Comparison of ENCODE assay signal across 32 mouse cellular contexts in genomic region chr11:5766019-5766418, GRCm38 (mm10). TPM values are rescaled to one million over a fixed set of nuclear protein-coding genes. Genes with fewer than 3 reads are reported as not detected.
"Had no signal": no experiment of that assay in that cellular context is flagged by ENCODE, and none has a peak within 500 bp of the region (broad histone marks: within the 10 kb centered on the region; RNA-seq: fewer than 3 reads in every experiment).

No protein-coding gene starts in this region.

- ATAC-seq: liver, embryonic 12.5 days; liver, postnatal 0 days; midbrain, embryonic 13.5 days; midbrain, embryonic 15.5 days; midbrain, embryonic 16.5 days had no signal

- H3K27me3 ChIP-seq: limb, embryonic 12.5 days; limb, embryonic 13.5 days; limb, embryonic 15.5 days; liver, embryonic 12.5 days; liver, embryonic 13.5 days; liver, embryonic 15.5 days; lung, embryonic 15.5 days; megakaryocyte, embryonic 14.5 days; midbrain, embryonic 12.5 days; midbrain, embryonic 13.5 days; midbrain, embryonic 15.5 days; neural tube, embryonic 12.5 days had no signal

- H3K9ac ChIP-seq: limb, embryonic 12.5 days; limb, embryonic 13.5 days; limb, embryonic 15.5 days; liver, embryonic 12.5 days; liver, embryonic 13.5 days; liver, embryonic 14.5 days; liver, embryonic 15.5 days; liver, postnatal 0 days; lung, embryonic 14.5 days; lung, embryonic 15.5 days; midbrain, embryonic 12.5 days; midbrain, embryonic 13.5 days; midbrain, embryonic 15.5 days; neural tube, embryonic 12.5 days had no signal

- H3K4me2 ChIP-seq: limb, embryonic 12.5 days; limb, embryonic 13.5 days; limb, embryonic 15.5 days; liver, embryonic 11.5 days; liver, embryonic 12.5 days; liver, embryonic 13.5 days; liver, embryonic 15.5 days; lung, embryonic 14.5 days; lung, embryonic 15.5 days; midbrain, embryonic 11.5 days; midbrain, embryonic 12.5 days; midbrain, embryonic 13.5 days; midbrain, embryonic 15.5 days; neural tube, embryonic 12.5 days had no signal

- H3K27ac ChIP-seq: left cerebral cortex, adult 2 months; limb, embryonic 10.5 days; limb, embryonic 12.5 days; limb, embryonic 13.5 days; limb, embryonic 15.5 days; liver, embryonic 12.5 days; liver, embryonic 13.5 days; liver, embryonic 14.5 days; liver, embryonic 15.5 days; lung, embryonic 15.5 days; macrophage; midbrain, embryonic 10.5 days; midbrain, embryonic 12.5 days; midbrain, embryonic 13.5 days; midbrain, embryonic 15.5 days; neural tube, embryonic 12.5 days had no signal

- H3K9me3 ChIP-seq: limb, embryonic 10.5 days; limb, embryonic 12.5 days; limb, embryonic 13.5 days; limb, embryonic 15.5 days; liver, embryonic 12.5 days; liver, embryonic 13.5 days; liver, embryonic 15.5 days; lung, embryonic 15.5 days; midbrain, embryonic 10.5 days; midbrain, embryonic 12.5 days; midbrain, embryonic 13.5 days; midbrain, embryonic 15.5 days; neural tube, embryonic 12.5 days had no signal

- DNase-seq: left cerebral cortex, postnatal 4 days; liver; liver, embryonic 13.5 days; liver, postnatal 0 days; lung, adult 2 months; lung, embryonic 14.5 days; lung, postnatal 10 days; lung, postnatal 14 days; lung, postnatal 36 days; lung, postnatal 4 days; midbrain, embryonic 14.5 days had no signal

- H3K4me3 ChIP-seq: left cerebral cortex, adult 2 months; limb, embryonic 10.5 days; limb, embryonic 12.5 days; limb, embryonic 13.5 days; limb, embryonic 15.5 days; liver, embryonic 12.5 days; liver, embryonic 13.5 days; liver, embryonic 15.5 days; lung, embryonic 15.5 days; megakaryocyte, embryonic 14.5 days; midbrain, embryonic 10.5 days; midbrain, embryonic 12.5 days; midbrain, embryonic 13.5 days; midbrain, embryonic 15.5 days; myocyte; neural tube, embryonic 12.5 days had no signal

RNA-seq across cellular contexts. Expression of gene Pgam2, which starts 37.5 kb away (rescaled TPM):
- polyA plus RNA-seq: liver, adult 2 months; macrophage had no signal
